Mouse (Mus musculus) intestine, embryonic 14.5 days (tissue): ENCODE measurements around the gene Limk2. TPM values are rescaled to one million over a fixed set of nuclear protein-coding genes. Genes with fewer than 3 reads are reported as not detected.

Experiments
- ATAC-seq: fragments of 200-750 bp; cut with Nextera tagmentation; replicated peaks from 2 replicates; pipeline ENCODE4 v1.8.0; 2017; ENCODE audit warnings: low read depth, moderate number of reproducible peaks, moderate TSS enrichment, moderate library complexity; ENCODE audit not compliant: low FRiP score, low TSS enrichment
- DNase-seq: peaks from one replicate; pipeline ENCODE4 v3.0.0-alpha.2; 2018; ENCODE audit warnings: low spot score
- H3K27ac ChIP-seq: fragments of 300-500 bp; sonication (generic); 2 replicates; pipeline ENCODE4 v1.5.1; 2014; ENCODE audit warnings: low read depth, mild to moderate bottlenecking, control low read depth
- H3K27me3 ChIP-seq: fragments of 300-500 bp; sonication (generic); replicated peaks from 2 replicates; pipeline ENCODE4 v1.6.1; 2014; ENCODE audit warnings: low read length, control low read depth; ENCODE audit not compliant: control insufficient read depth, insufficient read depth
- H3K36me3 ChIP-seq: fragments of 300-500 bp; sonication (generic); 2 replicates; pipeline ENCODE4 v1.6.1; 2014; ENCODE audit warnings: low read length, control low read depth; ENCODE audit not compliant: control insufficient read depth, insufficient read depth
- H3K4me1 ChIP-seq: fragments of 300-500 bp; sonication (generic); replicated peaks from 2 replicates; pipeline ENCODE4 v1.6.1; 2014; ENCODE audit warnings: low read length, control low read depth, mixed read lengths; ENCODE audit not compliant: control insufficient read depth, insufficient read depth
- H3K4me2 ChIP-seq: fragments of 300-500 bp; sonication (generic); 2 replicates; pipeline ENCODE4 v1.6.1; 2014; ENCODE audit warnings: low read length
- H3K4me3 ChIP-seq: fragments of 300-500 bp; sonication (generic); 2 replicates; pipeline ENCODE4 v1.5.1; 2014; ENCODE audit warnings: low read depth, low read length, control low read depth, mixed read lengths
- H3K9ac ChIP-seq: fragments of 300-500 bp; sonication (generic); 2 replicates; pipeline ENCODE4 v1.6.1; 2014; ENCODE audit warnings: mild to moderate bottlenecking, low read length
- H3K9me3 ChIP-seq: fragments of 300-500 bp; sonication (generic); 2 replicates; pipeline ENCODE4 v1.6.1; 2016; ENCODE audit warnings: low read length, control low read depth; ENCODE audit not compliant: control insufficient read depth
- WGBS: fragments of 180-500 bp; shearing (Covaris S2); extraction: QIAGEN DNeasy Blood & Tissue Kit; methylation state at CpG from one replicate; pipeline ENCODE4 v1.1.7; 2014; 5-methylcytosine and 5-hydroxymethylcytosine counted together
- polyA plus RNA-seq: library from polyadenylated mRNA; unstranded; fragments of >200 nt; fragmentation: Nextera tagmentation; extraction: Ambion mirVana; gene quantifications from 2 replicates; pipeline ENCODE4 v1.2.1, GENCODE M21; 2014

The Limk2 gene
- polyA plus RNA-seq, 1 experiment from 2014 or later = 62.8 TPM

DNA sequence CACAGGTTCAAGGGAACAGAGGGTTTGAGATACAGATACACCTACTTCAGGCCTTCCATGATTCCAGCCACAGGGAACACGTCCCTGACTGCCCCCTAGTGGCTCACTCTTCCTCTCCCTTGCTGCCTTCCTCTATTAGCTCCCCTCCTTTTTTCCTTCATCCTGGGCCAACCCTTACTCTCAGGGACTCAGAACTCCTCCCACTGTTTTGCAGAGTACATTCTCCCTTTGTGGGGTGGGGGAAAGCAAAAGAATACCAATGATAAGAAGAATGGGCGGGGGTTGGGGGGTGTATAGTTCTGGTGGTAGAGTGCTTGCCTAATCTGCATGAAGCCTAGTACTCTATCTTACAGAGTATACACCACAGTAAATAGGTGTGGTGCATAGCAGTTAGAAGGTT lies 94.8 kb downstream of the Limk2 start:
- Histone ChIP-seq H3K9ac (no peak overlapping the region), H3K9me3 (no peaks in the 10 kb centered on the region), H3K4me2 (no peak overlapping the region), H3K27me3 (no peaks in the 10 kb centered on the region), H3K36me3 (peaks cover 24% of the 10 kb centered on the region), H3K27ac (no peak overlapping the region), H3K4me3 (no peak overlapping the region), H3K4me1 (no peaks in the 10 kb centered on the region)
- DNase-seq = peak; percentile 69
- 0 out of 2 replicates have a peak, but pooled peaks have one; percentile 13 for ATAC-seq
- 40% methylated on average over 2 of the region's 2 CpGs for WGBS

DNA sequence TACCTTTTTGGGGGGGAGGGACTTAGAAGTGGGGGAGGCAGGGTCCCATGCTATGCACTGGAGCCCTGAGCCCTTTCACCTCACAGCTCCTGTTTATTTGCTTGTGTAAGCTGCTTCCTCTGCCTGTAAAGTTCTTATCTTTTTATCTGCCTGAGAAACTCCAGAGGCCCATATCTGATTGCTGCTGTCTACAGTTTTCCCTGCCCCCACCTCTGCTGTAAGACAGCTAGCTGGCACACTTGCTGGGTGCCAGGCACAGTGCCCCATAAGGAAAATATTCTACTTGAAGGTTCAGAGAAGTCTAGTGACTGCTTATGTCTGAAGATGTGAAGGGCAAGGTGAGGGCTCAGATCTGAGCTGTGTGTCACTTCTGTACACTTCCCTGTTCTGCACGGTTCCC lies 95.7 kb downstream of the Limk2 start:
- no peaks in the 10 kb centered on the region for H3K9me3 ChIP-seq
- H3K36me3 ChIP-seq = peaks cover 33% of the 10 kb centered on the region
- H3K4me2 ChIP-seq = no peak overlapping the region
- ATAC-seq = no peak
- H3K4me3 ChIP-seq = no peak overlapping the region
- H3K4me1 ChIP-seq = no peaks in the 10 kb centered on the region
- H3K9ac ChIP-seq = no peak overlapping the region
- no peak for DNase-seq
- no peaks in the 10 kb centered on the region for H3K27me3 ChIP-seq
- WGBS = 79% methylated on average over 1 of the region's 1 CpGs
- H3K27ac ChIP-seq = no peak overlapping the region

DNA sequence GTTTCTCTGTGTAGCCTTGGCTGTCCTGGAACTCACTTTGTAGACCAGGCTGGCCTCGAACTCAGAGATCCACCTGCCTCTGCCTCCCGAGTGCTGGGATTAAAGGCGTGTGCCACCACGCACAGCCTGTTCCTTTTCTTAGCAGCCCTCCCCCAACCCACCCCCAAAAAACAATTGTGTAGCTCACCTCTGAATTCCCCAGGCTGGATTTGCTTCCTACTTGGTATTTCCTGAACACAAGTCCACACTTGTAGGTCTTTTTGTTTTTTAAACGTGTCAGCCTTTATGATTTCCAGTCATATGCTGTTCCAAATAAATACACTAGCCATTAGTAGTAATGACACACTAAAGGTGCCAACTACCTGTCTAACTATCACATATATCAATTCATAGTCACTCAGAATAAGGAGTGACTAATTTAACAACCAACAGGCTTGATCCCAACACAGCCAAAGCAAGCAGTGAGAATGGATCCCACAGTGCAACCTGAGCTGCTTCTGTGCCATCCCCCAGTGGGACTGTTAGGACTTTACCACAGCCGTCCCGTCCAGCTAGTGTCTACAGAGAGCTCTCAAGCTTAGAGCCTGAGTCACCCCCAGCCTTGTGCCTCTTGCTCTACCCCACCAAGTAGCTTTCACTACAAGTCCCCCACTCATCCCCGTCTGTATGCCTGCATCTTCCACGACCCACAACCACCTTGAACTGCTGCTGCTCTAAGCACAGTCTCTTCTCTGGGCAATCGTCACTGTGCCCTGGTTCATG lies 97.2 kb downstream of the Limk2 start:
- Histone ChIP-seq H3K9ac (no peak overlapping the region), H3K9me3 (no peaks in the 10 kb centered on the region), H3K4me2 (no peak overlapping the region), H3K27ac (no peak overlapping the region), H3K4me3 (no peak overlapping the region), H3K27me3 (no peaks in the 10 kb centered on the region), H3K4me1 (no peaks in the 10 kb centered on the region), H3K36me3 (peaks cover 48% of the 10 kb centered on the region)
- 86% methylated on average over 10 of the region's 10 CpGs for WGBS
- ATAC-seq = no peak
- DNase-seq = no peak

DNA sequence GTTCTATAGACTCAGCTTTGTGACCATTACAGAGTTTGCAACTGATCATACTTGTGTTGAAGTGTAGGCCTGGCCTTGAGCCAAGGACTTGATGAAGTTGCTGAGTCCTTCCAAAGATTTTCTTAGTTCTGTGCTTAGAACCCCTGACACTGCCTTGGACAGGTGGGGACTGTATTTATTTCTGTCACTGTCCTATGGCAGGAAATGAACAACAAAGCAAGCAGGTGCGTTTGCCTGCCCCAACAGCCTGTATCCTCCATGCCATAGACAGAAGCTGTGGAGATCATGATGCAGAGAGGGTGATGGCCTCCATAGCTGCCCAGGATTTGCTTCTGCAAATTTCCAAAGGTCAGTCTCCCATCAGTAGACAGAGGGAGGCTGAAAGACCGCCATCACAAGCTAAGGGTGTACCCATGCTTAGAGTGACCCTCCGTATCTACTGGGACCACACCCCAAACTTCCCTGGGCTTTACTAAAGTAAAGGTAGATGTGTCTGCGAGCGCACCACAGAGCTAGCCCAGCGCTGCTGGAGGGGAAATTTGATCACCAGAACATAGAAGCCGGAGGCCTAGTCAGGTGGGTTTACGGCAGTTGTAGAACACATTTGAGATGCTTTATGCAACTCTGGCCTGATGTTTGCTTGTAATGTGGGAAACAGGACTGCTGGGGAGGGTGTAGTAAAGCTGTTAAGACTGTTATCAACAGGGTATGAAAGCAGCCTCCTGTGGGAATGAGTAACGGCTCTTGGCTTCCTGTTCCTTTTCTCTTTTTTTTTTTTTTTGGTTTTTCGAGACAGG lies 98.0 kb downstream of the Limk2 start:
- Histone ChIP-seq H3K4me3 (no peak overlapping the region), H3K4me1 (no peaks in the 10 kb centered on the region), H3K27me3 (no peaks in the 10 kb centered on the region), H3K36me3 (peaks cover 56% of the 10 kb centered on the region), H3K4me2 (no peak overlapping the region), H3K9ac (no peak overlapping the region), H3K9me3 (no peaks in the 10 kb centered on the region), H3K27ac (no peak overlapping the region)
- 92% methylated on average over 9 of the region's 10 CpGs for WGBS
- ATAC-seq (no peak), DNase-seq (no peak)

DNA sequence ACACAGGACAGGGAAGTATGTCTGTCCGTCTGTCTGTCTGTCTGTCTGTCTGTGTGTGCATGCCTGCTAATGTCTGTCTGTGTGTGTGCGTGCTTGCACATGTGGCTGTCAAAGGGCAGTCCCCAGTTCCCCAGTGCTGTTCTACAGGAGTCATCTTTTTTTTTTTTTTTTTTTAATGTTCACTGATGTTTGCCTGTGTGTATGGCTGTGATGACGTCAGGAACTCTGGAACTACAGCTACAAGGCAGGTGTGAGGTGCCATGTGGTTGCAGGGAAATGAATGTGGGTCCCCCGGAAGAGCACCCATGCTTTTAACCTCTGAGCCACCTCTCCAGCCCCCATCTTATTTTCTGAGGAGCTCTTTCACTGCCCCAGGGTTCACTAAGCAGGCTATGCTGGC lies 99.1 kb downstream of the Limk2 start:
- Histone ChIP-seq H3K9me3 (no peaks in the 10 kb centered on the region), H3K4me2 (no peak overlapping the region)
- 93% methylated on average over 4 of the region's 4 CpGs for WGBS

DNA sequence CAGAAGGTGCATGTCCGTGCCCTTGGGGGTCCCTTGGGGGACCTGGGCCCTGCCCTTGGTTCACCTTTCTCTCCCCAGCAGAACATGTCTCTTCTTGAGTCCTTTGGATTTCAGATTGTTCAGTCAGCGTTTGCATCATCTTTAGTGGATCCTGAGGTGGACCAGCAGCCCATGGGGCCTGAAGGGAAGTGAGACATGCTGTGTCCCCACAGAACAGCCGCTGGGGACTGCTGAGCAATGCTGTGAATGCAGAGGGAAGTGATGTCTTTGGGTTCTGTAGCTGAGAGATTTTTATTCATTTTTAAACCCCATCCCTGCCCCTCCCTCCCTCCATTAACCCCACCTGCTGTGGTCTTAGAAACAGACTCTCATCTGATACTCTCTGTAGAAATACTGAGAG lies 101.1 kb downstream of the Limk2 start:
- Histone ChIP-seq H3K4me2 (no peak overlapping the region), H3K4me1 (no peaks in the 10 kb centered on the region), H3K4me3 (no peak overlapping the region), H3K9ac (no peak overlapping the region), H3K27ac (no peak overlapping the region), H3K27me3 (no peaks in the 10 kb centered on the region), H3K36me3 (peaks cover 87% of the 10 kb centered on the region), H3K9me3 (no peaks in the 10 kb centered on the region)
- ATAC-seq = no peak
- DNase-seq = no peak
- 89% methylated on average over 3 of the region's 3 CpGs for WGBS

More for the DNA sequence above, 99.1 kb downstream of the Limk2 start:
- Histone ChIP-seq H3K9ac (no peak overlapping the region), H3K4me1 (no peaks in the 10 kb centered on the region), H3K4me3 (no peak overlapping the region), H3K36me3 (peaks cover 67% of the 10 kb centered on the region), H3K27ac (no peak overlapping the region), H3K27me3 (no peaks in the 10 kb centered on the region)
- ATAC-seq (no peak), DNase-seq (no peak)

DNA sequence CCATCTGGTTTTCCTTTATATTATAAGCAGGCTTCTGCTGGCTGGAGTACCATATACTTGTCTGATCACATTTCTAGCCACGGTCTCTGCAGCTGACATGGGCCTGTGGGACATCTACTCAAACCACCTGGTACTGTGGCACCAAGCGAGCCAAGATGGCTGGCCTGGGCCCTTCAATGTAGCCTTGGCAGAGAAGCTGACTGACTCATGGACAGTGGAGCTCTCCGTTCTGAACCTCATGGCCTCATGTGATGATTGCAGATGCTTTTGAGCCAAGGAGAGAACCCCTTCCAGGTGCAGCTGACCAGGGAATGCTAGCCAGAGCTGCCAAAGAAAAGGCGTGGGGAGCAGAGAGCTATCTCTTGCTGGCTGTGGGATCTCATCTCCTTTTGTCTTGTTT lies 103.2 kb downstream of the Limk2 start:
- no peak overlapping the region for H3K4me2 ChIP-seq
- ATAC-seq = no peak
- no peaks in the 10 kb centered on the region for H3K9me3 ChIP-seq
- no peaks in the 10 kb centered on the region for H3K4me1 ChIP-seq
- H3K27me3 ChIP-seq = no peaks in the 10 kb centered on the region
- H3K27ac ChIP-seq = no peak overlapping the region
- DNase-seq = no peak
- 92% methylated on average over 4 of the region's 4 CpGs for WGBS
- no peak overlapping the region for H3K4me3 ChIP-seq
- peaks cover 100% of the 10 kb centered on the region for H3K36me3 ChIP-seq
- no peak overlapping the region for H3K9ac ChIP-seq

DNA sequence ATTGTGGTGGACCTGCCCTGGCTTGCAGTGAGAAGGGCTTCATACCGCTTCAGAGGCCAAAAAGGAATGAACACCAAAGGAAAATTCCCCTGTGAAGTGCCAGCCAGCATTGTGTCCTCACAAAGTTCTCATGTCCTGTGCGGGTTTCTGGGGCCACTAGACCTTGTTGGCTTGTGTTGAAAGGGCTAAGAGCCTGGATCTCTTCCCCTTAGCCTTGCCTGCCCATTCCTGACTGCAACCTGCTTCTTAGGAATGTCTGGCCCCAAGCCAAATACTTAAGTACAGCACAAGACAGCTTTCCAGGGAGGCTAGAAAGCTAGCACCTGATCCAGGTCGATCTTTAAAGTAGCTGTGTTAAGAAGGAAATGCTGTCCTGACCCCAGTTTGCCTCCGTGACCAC lies 106.2 kb downstream of the Limk2 start:
- DNase-seq (no peak), ATAC-seq (no peak)
- no peaks in the 10 kb centered on the region for H3K9me3 ChIP-seq
- H3K27me3 ChIP-seq = no peaks in the 10 kb centered on the region
- WGBS = 82% methylated on average over 4 of the region's 4 CpGs
- no peak overlapping the region for H3K9ac ChIP-seq
- H3K4me2 ChIP-seq = no peak overlapping the region
- H3K36me3 ChIP-seq = peaks cover 100% of the 10 kb centered on the region
- H3K27ac ChIP-seq = no peak overlapping the region
- H3K4me1 ChIP-seq = no peaks in the 10 kb centered on the region
- no peak overlapping the region for H3K4me3 ChIP-seq
